Mouse (Mus musculus) cerebellum, adult 9-11 months (tissue): ENCODE measurements at regions not wholly inside any gene's neighbourhood (a gene's known extent, or its start where the extent isn't known, plus 50 kb on each side); places are given as distances from the start of the nearest gene placed in this dataset.

Experiments
- DNase-seq: peaks from one replicate; pipeline ENCODE4 v3.0.0; 2022

- DNase-seq: peak; percentile 7
Observed at GRCm38 (mm10) chr9:60998086-60998785, 203.9 kb downstream of the Uaca start.

GRCm38 (mm10) chr9:60999001-60999529 is 204.7 kb downstream of the Uaca start:
- DNase-seq: no peak

DNA sequence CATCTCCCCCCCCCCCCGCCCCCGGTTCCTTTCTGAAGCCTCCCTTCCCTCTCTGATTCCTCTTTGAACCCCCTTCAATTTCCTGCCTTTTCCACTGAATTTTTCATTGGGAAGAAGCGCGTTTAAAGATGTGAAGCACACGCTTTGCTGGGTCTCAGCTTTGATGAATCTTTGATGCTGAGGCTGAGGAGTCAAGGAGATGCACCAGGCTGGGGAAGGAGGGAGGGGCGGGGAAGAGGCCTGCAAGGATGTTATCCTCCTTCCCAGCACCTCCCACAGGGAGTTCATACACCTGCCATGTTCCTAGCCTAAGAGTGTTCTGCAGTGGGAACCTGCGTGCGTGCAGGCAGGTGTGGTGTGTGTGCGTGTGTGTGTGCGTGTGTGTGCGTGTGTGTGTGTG is 205.9 kb downstream of the Uaca start:
- no peak for DNase-seq

DNA sequence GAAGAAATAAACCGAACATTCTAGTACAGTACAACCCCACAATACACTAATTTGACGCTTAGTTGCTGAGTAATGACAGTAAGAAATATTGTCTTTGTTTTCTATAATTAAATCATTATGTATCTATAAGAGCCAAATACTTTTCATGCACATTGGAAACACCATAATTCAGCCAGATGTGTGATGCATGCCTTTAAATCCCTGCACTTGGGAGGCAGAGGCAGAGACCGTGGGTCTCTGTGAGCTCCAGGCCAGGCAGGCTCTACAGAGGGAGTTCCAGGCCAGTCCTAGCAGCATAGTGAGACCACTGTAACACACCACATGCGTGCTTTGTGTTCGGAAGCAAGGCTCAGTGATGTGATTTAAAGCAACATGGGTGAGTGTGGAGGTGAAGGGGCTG is 208.2 kb downstream of the Uaca start:
- DNase-seq: no peak

- DNase-seq: no peak
Observed at GRCm38 (mm10) chr9:61008446-61008845, 214.1 kb downstream of the Uaca start.

GRCm38 (mm10) chr9:61011066-61011465 is 216.7 kb downstream of the Uaca start:
- DNase-seq: no peak

- peak; percentile 34 for DNase-seq
Observed at GRCm38 (mm10) chr9:61012771-61013540, 218.6 kb downstream of the Uaca start.

GRCm38 (mm10) chr9:61014151-61014550 is 219.8 kb downstream of the Uaca start:
- DNase-seq: no peak

DNA sequence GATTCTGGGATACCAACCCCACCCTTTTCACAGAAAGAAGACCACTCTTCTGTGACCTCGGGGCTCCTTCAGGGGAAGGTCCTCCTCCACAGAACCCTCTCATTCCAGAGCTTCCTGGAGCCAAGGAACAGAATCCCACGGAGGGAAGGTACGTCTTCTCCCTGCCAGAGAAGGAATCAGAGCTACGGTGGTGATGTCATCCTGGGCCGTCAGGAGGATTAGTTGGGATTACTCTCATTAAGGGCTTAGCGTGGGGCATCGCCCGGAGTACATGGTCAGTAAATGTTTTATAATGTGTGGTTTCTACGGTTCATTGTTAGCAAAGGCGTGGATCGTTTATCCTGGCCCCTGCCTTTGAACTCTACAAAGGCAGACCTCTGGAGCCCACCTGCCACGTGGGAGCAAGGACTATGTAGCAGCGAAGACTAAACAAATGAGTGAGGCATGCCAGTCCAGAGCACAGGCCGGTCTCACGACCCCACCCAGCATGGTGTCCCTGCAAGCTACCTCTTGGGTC is 221.1 kb downstream of the Uaca start:
- DNase-seq: no peak

GRCm38 (mm10) chr9:61016673-61017072 is 222.3 kb downstream of the Uaca start:
- no peak for DNase-seq

DNA sequence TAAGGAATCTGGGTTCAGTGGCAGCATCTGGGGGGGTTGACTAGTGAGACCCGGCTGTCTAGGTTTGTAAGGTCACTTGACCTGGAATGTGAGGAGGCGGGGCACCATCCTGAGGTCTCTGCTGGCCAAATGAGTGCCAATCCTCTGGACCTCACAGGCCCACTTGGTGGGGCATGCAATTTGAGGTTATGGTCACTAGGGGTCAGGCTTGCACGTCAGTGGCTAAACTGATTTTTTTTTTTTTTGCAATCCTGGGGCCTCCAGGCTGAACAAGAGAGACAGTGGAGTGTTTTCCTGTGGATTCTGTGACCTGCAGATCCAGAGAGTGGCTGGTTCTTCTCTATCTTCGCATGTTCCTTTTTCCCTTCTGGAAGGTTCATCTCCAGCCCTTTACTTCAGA is 225.6 kb downstream of the Uaca start:
- no peak for DNase-seq

DNA sequence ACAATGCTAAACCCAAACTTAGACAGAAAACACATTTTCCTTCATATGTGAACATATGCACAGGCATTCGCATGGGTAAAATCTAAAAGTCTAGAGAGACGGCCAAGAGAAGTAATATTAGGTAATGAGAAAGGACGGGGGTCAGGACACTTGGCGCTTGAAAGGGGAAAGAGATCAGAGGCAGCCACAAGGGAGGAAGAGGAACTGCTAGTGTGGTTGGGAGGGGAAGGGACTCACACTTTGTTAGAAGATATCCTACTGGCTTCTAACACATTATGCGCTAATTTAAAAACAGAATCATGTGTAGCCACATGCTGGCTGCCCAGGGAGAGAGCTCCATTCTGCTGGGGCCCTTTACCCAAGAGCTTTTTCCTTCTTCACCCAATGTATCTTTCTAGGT is 227.5 kb downstream of the Uaca start:
- no peak for DNase-seq

DNA sequence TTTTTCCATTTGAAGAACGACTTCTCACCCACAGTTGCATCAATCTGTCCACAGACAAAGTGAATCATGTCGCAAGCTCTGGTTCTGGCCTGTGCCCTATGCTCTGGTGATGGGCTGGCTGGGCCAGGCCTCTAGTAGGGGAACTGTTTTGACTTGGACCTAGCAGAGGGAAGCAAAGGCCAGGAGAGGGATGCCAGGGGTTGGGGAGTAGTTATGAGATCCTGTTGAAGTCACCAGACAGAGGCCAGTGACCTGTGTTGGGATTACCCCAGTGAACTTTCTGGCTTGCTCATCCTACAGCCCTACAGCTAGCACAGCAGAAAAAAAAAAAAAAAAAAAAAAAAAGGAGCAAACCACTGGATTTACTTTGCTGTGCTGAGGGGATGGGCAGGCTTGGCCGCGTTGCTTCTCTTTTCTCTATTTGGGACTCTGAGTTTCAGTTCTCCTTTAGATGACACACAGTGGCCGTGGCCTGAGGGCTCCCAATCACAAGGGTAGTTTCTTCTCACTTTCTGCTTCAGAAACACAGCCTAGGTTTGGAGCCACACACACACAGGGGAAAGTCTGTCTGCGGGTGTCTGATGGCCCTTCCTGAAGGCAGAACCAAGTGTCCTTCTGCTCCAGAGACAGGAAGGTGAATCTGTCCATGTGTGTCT is 228.2 kb downstream of the Uaca start:
- no peak for DNase-seq

- no peak for DNase-seq
Observed at GRCm38 (mm10) chr9:61025341-61025740, 231.0 kb downstream of the Uaca start.

DNA sequence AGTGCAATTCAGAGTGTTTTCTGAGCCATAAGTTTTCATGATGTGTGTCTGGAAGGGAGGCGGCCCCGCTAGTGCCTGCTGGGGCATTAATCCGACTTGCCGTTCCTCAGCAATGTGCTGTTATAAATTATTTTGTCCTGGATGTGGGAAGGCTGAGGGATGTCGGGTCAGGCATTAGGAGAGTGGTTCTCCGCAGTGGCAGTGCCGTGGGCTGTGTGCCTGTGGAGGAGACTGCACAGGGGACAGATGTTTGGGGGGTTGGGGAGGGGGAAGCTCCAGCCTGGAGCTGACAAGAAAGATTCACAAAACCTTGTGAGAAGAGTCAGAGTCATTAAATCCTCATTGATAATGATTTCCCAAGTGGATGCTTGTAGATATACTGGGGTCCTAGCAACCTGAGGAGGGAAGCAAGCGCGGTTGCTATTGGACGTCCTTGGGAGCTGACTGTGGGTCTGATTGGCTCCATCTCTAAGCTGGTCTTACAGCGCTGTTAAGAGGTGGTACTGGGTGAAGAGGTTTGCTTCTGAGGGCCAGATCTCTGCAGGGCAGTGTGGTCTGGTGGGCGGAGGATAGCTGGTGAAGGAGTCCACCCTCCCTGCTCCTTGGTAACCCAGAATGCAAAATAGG is 234.5 kb downstream of the Uaca start:
- no peak for DNase-seq

DNA sequence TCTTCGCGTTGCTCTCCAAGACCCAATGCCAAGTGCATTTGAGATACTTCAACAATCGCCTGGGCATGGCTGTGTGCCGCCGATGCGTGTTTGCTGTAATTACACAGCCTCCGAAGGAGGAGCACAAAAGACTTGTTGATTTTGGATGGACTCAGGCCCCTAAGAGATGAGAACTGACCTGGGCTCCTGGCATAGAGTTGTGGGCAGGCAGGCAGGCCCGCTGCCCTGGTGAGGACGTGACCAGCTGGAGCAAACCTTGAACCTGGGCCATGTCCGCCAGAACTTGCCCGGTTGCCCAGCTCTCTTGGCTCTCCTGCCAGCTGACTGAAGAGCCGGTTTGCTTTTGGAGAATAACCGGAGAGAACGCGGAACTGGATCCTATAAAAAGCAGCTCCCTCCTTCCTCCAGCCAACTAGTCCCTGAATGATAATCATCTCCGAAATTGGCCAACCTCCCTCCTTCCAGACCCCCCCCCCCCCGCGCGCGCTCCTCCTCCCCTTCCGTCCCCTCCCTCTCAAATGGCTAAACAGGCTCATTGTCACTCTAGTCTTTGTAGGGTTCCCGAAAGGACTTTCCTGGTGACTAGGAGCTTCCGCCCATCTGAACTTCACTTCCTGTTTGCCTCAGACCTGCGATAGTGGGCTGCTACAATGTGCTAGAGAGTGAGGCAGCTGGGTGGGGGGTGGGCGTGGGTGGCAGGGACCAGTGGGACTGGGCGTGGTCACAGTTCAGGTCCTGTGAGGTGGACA is 237.5 kb downstream of the Uaca start:
- DNase-seq: peak; percentile 90

DNA sequence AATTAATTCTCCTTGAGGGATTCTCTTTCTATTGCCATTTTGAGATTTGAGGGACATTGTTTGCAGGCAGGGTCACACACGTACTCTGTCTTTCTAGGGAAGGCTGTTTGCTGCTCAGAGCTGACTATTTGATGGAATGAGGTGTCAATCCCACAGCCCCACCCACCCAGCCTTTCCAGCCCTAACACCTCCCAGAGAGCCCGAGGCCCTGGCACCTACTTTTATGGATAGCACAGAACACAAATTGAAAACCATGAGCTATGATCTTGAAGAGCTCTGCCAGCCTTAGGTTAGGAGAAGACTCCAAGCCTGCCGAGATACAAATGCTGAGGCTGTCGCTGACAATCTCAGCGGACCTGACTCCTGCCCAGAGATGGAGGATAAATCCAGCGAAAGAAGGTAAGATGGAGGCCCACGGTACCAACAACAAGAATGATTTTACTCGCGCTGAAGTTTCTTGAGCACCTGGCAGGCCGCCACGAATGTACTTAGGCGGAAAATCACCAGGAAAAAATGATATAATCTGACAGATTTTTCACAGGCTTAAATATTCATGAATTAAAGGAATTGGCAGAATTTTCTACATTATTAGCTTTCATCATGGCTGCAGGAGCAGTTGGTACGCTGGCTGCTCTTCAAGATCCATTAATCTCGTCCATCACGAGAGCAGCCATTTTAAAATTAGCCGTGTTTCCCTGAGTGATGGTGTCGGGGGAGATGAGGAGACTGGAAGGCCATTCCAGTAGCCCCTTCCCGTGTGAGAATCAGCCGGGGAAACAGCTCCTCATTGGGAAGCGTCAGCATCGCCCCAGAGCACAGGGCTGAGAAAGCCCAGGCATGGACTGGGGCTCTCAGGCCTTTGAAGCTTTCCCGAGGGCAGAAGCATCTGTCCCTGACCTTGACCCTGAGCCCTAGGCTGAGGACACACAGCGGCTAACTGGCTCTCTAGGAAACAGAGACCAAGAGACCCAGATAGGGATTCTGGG is 238.4 kb downstream of the Uaca start:
- DNase-seq: no peak

GRCm38 (mm10) chr9:61033593-61033992 is 239.3 kb downstream of the Uaca start:
- no peak for DNase-seq

GRCm38 (mm10) chr9:61042063-61042462 is 247.7 kb downstream of the Uaca start:
- DNase-seq: no peak

DNA sequence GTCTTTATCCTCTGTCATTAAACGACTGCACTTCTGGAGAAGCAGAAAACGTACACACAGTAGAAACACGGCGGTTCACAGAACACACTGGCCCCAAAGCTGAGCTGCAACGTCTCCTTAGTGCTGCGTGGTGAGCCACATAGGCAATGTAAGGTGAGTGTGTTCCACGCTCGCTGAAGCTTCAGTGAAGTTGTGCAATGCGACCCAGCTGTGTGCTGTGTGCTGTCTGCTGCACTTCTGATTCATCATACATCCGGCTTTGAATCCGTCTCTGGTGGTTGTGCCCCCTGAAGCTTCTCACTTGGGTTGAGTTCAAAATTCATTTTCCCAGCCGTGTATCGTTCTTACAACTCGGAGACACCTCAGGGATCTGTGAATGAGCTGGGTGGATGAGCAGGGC is 250.6 kb downstream of the Uaca start:
- DNase-seq: no peak

DNA sequence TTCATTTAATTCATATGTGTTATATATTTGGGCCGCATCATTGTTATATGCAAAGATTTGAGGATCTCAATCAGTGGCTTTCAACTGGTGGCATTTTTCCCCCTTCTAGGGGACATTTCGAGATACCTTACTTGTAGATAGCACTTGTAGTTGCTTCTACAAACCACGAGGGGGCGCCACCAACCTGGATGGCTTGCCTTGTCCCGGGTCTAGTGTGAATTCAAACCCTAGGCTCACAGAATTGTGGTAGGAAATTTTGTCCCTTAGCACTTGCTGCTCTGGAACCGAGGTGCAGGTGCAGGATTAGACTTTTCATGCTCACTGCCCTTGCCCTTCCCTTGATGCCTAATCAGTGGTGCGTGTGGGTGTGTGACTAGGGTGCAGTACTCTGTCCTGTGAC is 252.2 kb downstream of the Uaca start:
- peak; percentile 66 for DNase-seq
